Mouse (Mus musculus) urinary bladder, postnatal 4 days (tissue): ENCODE results near the gene Cog5.

Experiments used
- DNase-seq, 2 experiments: peaks; one replicate each; pipeline ENCODE4 v3.0.0; 2021 to 2022; ENCODE audit warnings: low spot score in 2 of 2

Gene Cog5

GRCm38 (mm10) chr12:31938391-31938997 lies 283.8 kb downstream of the Cog5 start:
- no peak for DNase-seq

- DNase-seq = no peak
These were observed 284.4 kb downstream of the Cog5 start for GRCm38 (mm10) chr12:31939026-31939425.

- DNase-seq = no peak
These were observed 288.5 kb downstream of the Cog5 start for GRCm38 (mm10) chr12:31943020-31943654.

GRCm38 (mm10) chr12:31944405-31944804 lies 289.7 kb downstream of the Cog5 start:
- DNase-seq = no peak

- no peak for DNase-seq
These were observed 292.8 kb downstream of the Cog5 start for GRCm38 (mm10) chr12:31947476-31947875.

GRCm38 (mm10) chr12:31948101-31949000 lies 293.7 kb downstream of the Cog5 start:
- no peak for DNase-seq

GRCm38 (mm10) chr12:31949193-31949741 lies 294.6 kb downstream of the Cog5 start:
- peak; percentile 90 to 96 for DNase-seq

- peak; percentile 98 to 99 for DNase-seq
These were observed 295.3 kb downstream of the Cog5 start, which contains the start of gene Hbp1 for GRCm38 (mm10) chr12:31949759-31950658. Gene Hbp1, minus strand, starts transcription at chr12:31950535.

GRCm38 (mm10) chr12:31950659-31951031 lies 296.0 kb downstream of the Cog5 start:
- peak in 1 of 2 experiments; percentile 84 for DNase-seq

- DNase-seq = no peak
These were observed 301.2 kb downstream of the Cog5 start for GRCm38 (mm10) chr12:31955843-31956242.

GRCm38 (mm10) chr12:31964074-31964473 lies 309.4 kb downstream of the Cog5 start:
- no peak for DNase-seq

- no peak for DNase-seq
These were observed 311.0 kb downstream of the Cog5 start for GRCm38 (mm10) chr12:31965517-31966212.

- no peak for DNase-seq
These were observed 311.7 kb downstream of the Cog5 start for GRCm38 (mm10) chr12:31966405-31966804.

GRCm38 (mm10) chr12:31967536-31967935 lies 312.9 kb downstream of the Cog5 start:
- DNase-seq = no peak

GRCm38 (mm10) chr12:31969111-31969510 lies 314.4 kb downstream of the Cog5 start:
- no peak for DNase-seq

GRCm38 (mm10) chr12:31971547-31971946 lies 316.9 kb downstream of the Cog5 start:
- no peak for DNase-seq

GRCm38 (mm10) chr12:31973473-31974172 lies 319.0 kb downstream of the Cog5 start:
- no peak for DNase-seq

GRCm38 (mm10) chr12:31976544-31976943 lies 321.9 kb downstream of the Cog5 start:
- DNase-seq = no peak

- DNase-seq = no peak
These were observed 323.0 kb downstream of the Cog5 start for GRCm38 (mm10) chr12:31977613-31978195.

- DNase-seq = no peak
These were observed 328.6 kb downstream of the Cog5 start for GRCm38 (mm10) chr12:31983238-31983637.
